13 mouse cellular contexts compared by ENCODE assay signal in genomic region chr2:35625007-35625380, GRCm38 (mm10).
"Had no signal": no experiment of that assay in that cellular context is flagged by ENCODE, and none has a peak within 500 bp of the region (broad histone marks: within the 10 kb centered on the region; RNA-seq: fewer than 3 reads in every experiment).

No protein-coding gene starts in this region.

- H3K9ac ChIP-seq: limb, embryonic 15.5 days; liver, embryonic 12.5 days; lung, embryonic 14.5 days; neural tube, embryonic 15.5 days had no signal

- H3K4me2 ChIP-seq: liver, embryonic 12.5 days had no signal

- ATAC-seq: liver, embryonic 12.5 days had no signal

- H3K27ac ChIP-seq: limb, embryonic 15.5 days; liver, embryonic 12.5 days; neural tube, embryonic 15.5 days; stomach, postnatal 0 days had no signal

- H3K27me3 ChIP-seq: limb, embryonic 15.5 days; neural tube, embryonic 15.5 days had no signal

- DNase-seq: kidney, postnatal 10 days; kidney, postnatal 4 days; lung, embryonic 14.5 days; lung, postnatal 10 days; lung, postnatal 4 days; midbrain, embryonic 14.5 days had no signal

- H3K36me3 ChIP-seq: liver, embryonic 12.5 days; neural tube, embryonic 15.5 days had no signal

- H3K4me3 ChIP-seq: layer of hippocampus, adult 2 months; limb, embryonic 15.5 days; liver, embryonic 12.5 days; midbrain, embryonic 10.5 days; myocyte; neural tube, embryonic 15.5 days had no signal

- H3K9me3 ChIP-seq: limb, embryonic 15.5 days; liver, embryonic 12.5 days; midbrain, embryonic 10.5 days; neural tube, embryonic 15.5 days had no signal
